Mouse (Mus musculus) heart, postnatal 0 days (tissue): Measurements from ENCODE around the gene Slc26a11.

Experiments
- CTCF ChIP-seq: IDR thresholded peaks from 2 replicates; pipeline ENCODE4 v1.5.1; 2016; ENCODE audit warnings: antibody characterized with exemption, control low read depth, low read depth
- EP300 ChIP-seq: IDR thresholded peaks from 2 replicates; pipeline ENCODE4 v1.6.1; 2016; ENCODE audit warnings: antibody characterized with exemption, low read depth

DNA sequence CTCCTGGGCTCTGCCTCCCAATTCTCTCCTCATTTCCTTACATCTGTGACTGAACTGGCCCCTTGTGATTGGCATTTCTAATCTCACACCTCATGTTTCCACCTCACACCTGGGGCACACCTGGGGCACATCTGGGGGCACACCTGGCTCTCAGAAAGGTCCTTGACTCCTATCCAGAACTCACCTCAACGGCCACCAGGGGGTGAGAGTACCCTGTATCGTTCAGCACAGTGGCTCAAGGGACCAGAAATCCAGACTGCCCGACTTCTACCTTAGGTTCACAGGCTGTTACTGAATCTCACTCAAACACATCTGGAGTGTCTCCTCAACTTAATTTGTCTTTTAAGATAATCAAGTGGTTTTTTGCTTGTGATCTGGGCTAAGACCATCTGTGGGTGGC is 23.4 kb upstream of the Slc26a11 start:
- no peak for TF ChIP-seq CTCF
- no peak for TF ChIP-seq EP300
